Mouse (Mus musculus) heart, embryonic 11.5 days (tissue): ENCODE results near the gene 4931409K22Rik. TPM values are rescaled to one million over a fixed set of nuclear protein-coding genes. Genes with fewer than 3 reads are reported as not detected.

Source experiments
- ATAC-seq: fragments of 200-750 bp; cut with Nextera tagmentation; replicated peaks from 2 replicates; pipeline ENCODE4 v1.8.0; 2017; ENCODE audit warnings: moderate library complexity; ENCODE audit not compliant: insufficient number of reproducible peaks, low FRiP score, low TSS enrichment
- H3K27ac ChIP-seq: fragments of 300-500 bp; sonication (generic); 2 replicates; pipeline ENCODE4 v1.5.1; 2014; ENCODE audit warnings: mild to moderate bottlenecking, low read depth, low read length
- H3K27me3 ChIP-seq: fragments of 300-500 bp; sonication (generic); 2 replicates; pipeline ENCODE4 v1.6.1; 2014; ENCODE audit warnings: mild to moderate bottlenecking, low read length, mixed read lengths; ENCODE audit not compliant: control insufficient read depth, insufficient read depth
- H3K36me3 ChIP-seq: fragments of 300-500 bp; sonication (generic); 2 replicates; pipeline ENCODE4 v1.6.1; 2014; ENCODE audit warnings: mild to moderate bottlenecking, low read length, moderate library complexity, mixed read lengths; ENCODE audit not compliant: control insufficient read depth, insufficient read depth
- H3K4me1 ChIP-seq: fragments of 300-500 bp; sonication (generic); 2 replicates; pipeline ENCODE4 v1.6.1; 2014; ENCODE audit warnings: low read length; ENCODE audit not compliant: control insufficient read depth, insufficient read depth
- H3K4me2 ChIP-seq: fragments of 300-500 bp; sonication (generic); 2 replicates; pipeline ENCODE4 v1.6.1; 2014; ENCODE audit warnings: mild to moderate bottlenecking, moderate library complexity
- H3K4me3 ChIP-seq: fragments of 300-500 bp; sonication (generic); 2 replicates; pipeline ENCODE4 v1.5.1; 2014; ENCODE audit warnings: low read depth, low read length
- H3K9ac ChIP-seq: fragments of 300-500 bp; sonication (generic); 2 replicates; pipeline ENCODE4 v1.6.1; 2014; ENCODE audit warnings: mild to moderate bottlenecking, low read depth, low read length, moderate library complexity
- H3K9me3 ChIP-seq: fragments of 300-500 bp; sonication (generic); replicated peaks from 2 replicates; pipeline ENCODE4 v1.6.1; 2016; ENCODE audit warnings: low read length; ENCODE audit not compliant: control insufficient read depth
- WGBS: fragments of 180-500 bp; shearing (Covaris S2); extraction: QIAGEN DNeasy Blood & Tissue Kit; methylation state at CpG from one replicate; pipeline ENCODE4 v1.1.7; 2014; ENCODE audit not compliant: insufficient replicate concordance; 5-methylcytosine and 5-hydroxymethylcytosine counted together
- polyA plus RNA-seq: library from polyadenylated mRNA; unstranded; fragments of >200 nt; fragmentation: Nextera tagmentation; extraction: Ambion mirVana; gene quantifications from 2 replicates; pipeline ENCODE4 v1.2.1, GENCODE M21; 2014

Gene 4931409K22Rik
- polyA plus RNA-seq, 1 experiment from 2014 or later = not detected

GRCm38 (mm10) chr5:24601911-24602750 is 45.5 kb upstream of the 4931409K22Rik start:
- peak overlapping the region; percentile 91 for H3K9ac ChIP-seq
- H3K4me2 ChIP-seq = peak overlapping the region; percentile 94
- H3K4me1 ChIP-seq = peaks cover 54% of the 10 kb centered on the region
- ATAC-seq = peak; percentile 46; the same call in 1 of the 2 replicates
- H3K27ac ChIP-seq = peak overlapping the region; percentile 100
- H3K27me3 ChIP-seq = no peaks in the 10 kb centered on the region; the same call in 1 of the 2 replicates
- under 1% methylated on average over 73 of the region's 73 CpGs for WGBS
- no peaks in the 10 kb centered on the region for H3K36me3 ChIP-seq
- peak overlapping the region; percentile 74 for H3K4me3 ChIP-seq
- no peaks in the 10 kb centered on the region for H3K9me3 ChIP-seq

- under 1% methylated on average over 32 of the region's 33 CpGs for WGBS
- ATAC-seq = no peak
These were observed 44.6 kb upstream of the 4931409K22Rik start for GRCm38 (mm10) chr5:24601071-24601835.

GRCm38 (mm10) chr5:24600236-24600635 is 43.6 kb upstream of the 4931409K22Rik start:
- Histone ChIP-seq H3K9me3 (no peaks in the 10 kb centered on the region), H3K36me3 (peaks cover 5% of the 10 kb centered on the region; the same call in 1 of the 2 replicates), H3K4me1 (peaks cover 46% of the 10 kb centered on the region), H3K27me3 (no peaks in the 10 kb centered on the region; the same call in 1 of the 2 replicates), H3K4me2 (peak overlapping the region; percentile 94), H3K27ac (0 out of 2 replicates have a peak overlapping the region, but pooled peaks have one; percentile 25), H3K4me3 (peak overlapping the region; percentile 74), H3K9ac (peak overlapping the region; percentile 91; the same call in 1 of the 2 replicates)
- WGBS = 51% methylated on average over 2 of the region's 2 CpGs
- ATAC-seq = no peak

More at GRCm38 (mm10) chr5:24601071-24601835, 44.6 kb upstream of the 4931409K22Rik start:
- H3K9me3 ChIP-seq = no peaks in the 10 kb centered on the region
- no peaks in the 10 kb centered on the region for H3K36me3 ChIP-seq
- H3K9ac ChIP-seq = peak overlapping the region; percentile 91
- H3K4me1 ChIP-seq = peaks cover 52% of the 10 kb centered on the region
- peak overlapping the region; percentile 74 for H3K4me3 ChIP-seq
- peak overlapping the region; percentile 100 for H3K27ac ChIP-seq
- H3K4me2 ChIP-seq = peak overlapping the region; percentile 94
- H3K27me3 ChIP-seq = no peaks in the 10 kb centered on the region; the same call in 1 of the 2 replicates

GRCm38 (mm10) chr5:24599137-24599536 is 42.5 kb upstream of the 4931409K22Rik start:
- H3K27ac ChIP-seq = 0 out of 2 replicates have a peak overlapping the region, but pooled peaks have one; percentile 10
- H3K4me3 ChIP-seq = peak overlapping the region; percentile 43
- peak overlapping the region; percentile 61; the same call in 1 of the 2 replicates for H3K9ac ChIP-seq
- H3K36me3 ChIP-seq = peaks cover 14% of the 10 kb centered on the region
- peaks cover 43% of the 10 kb centered on the region for H3K4me1 ChIP-seq
- no peaks in the 10 kb centered on the region for H3K9me3 ChIP-seq
- no peak for ATAC-seq
- 10% methylated on average over 8 of the region's 8 CpGs for WGBS
- peak overlapping the region; percentile 69 for H3K4me2 ChIP-seq
- H3K27me3 ChIP-seq = no peaks in the 10 kb centered on the region; the same call in 1 of the 2 replicates

GRCm38 (mm10) chr5:24598570-24599006 is 42.0 kb upstream of the 4931409K22Rik start:
- no peaks in the 10 kb centered on the region; the same call in 1 of the 2 replicates for H3K27me3 ChIP-seq
- H3K9ac ChIP-seq = peak overlapping the region; percentile 61
- no peaks in the 10 kb centered on the region for H3K9me3 ChIP-seq
- peak overlapping the region; percentile 43 for H3K4me3 ChIP-seq
- peak overlapping the region; percentile 69 for H3K4me2 ChIP-seq
- peaks cover 16% of the 10 kb centered on the region for H3K36me3 ChIP-seq
- WGBS = under 1% methylated on average over 41 of the region's 41 CpGs
- peak; percentile 12; the same call in 1 of the 2 replicates for ATAC-seq
- H3K4me1 ChIP-seq = peaks cover 37% of the 10 kb centered on the region
- peak overlapping the region; percentile 10; the same call in 1 of the 2 replicates for H3K27ac ChIP-seq

GRCm38 (mm10) chr5:24597901-24598569 is 41.4 kb upstream of the 4931409K22Rik start:
- H3K4me1 ChIP-seq = peaks cover 33% of the 10 kb centered on the region

GRCm38 (mm10) chr5:24597221-24597728 is 40.7 kb upstream of the 4931409K22Rik start:
- no peak overlapping the region for H3K4me2 ChIP-seq
- no peak overlapping the region for H3K27ac ChIP-seq
- H3K9me3 ChIP-seq = no peaks in the 10 kb centered on the region
- 70% methylated on average over 2 of the region's 2 CpGs for WGBS
- peaks cover 27% of the 10 kb centered on the region for H3K36me3 ChIP-seq
- H3K27me3 ChIP-seq = no peaks in the 10 kb centered on the region; the same call in 1 of the 2 replicates
- no peak for ATAC-seq
- peaks cover 34% of the 10 kb centered on the region for H3K4me1 ChIP-seq
- H3K9ac ChIP-seq = no peak overlapping the region
- H3K4me3 ChIP-seq = no peak overlapping the region

More at GRCm38 (mm10) chr5:24597901-24598569, 41.4 kb upstream of the 4931409K22Rik start:
- H3K27ac ChIP-seq = peak overlapping the region; percentile 1; the same call in 1 of the 2 replicates
- WGBS = 30% methylated on average over 15 of the region's 15 CpGs
- peak overlapping the region; percentile 43 for H3K4me3 ChIP-seq
- peak overlapping the region; percentile 61 for H3K9ac ChIP-seq
- H3K4me2 ChIP-seq = peak overlapping the region; percentile 69
- no peaks in the 10 kb centered on the region; the same call in 1 of the 2 replicates for H3K27me3 ChIP-seq
- H3K9me3 ChIP-seq = no peaks in the 10 kb centered on the region
- ATAC-seq = no peak
- peaks cover 21% of the 10 kb centered on the region for H3K36me3 ChIP-seq
